Mouse (Mus musculus) urinary bladder, postnatal 14 days (tissue): ENCODE data around the gene Cdh22.
A peak's percentile ranks its signal among the peaks of the same experiment; 100 is the strongest.

ENCODE experiments used
- DNase-seq: peaks from one replicate; pipeline ENCODE4 v3.0.0; 2021; ENCODE audit warnings: low spot score

Gene Cdh22

GRCm38 (mm10) chr2:165207689-165208088, 27.0 kb downstream of the Cdh22 start:
- no peak for DNase-seq

DNA sequence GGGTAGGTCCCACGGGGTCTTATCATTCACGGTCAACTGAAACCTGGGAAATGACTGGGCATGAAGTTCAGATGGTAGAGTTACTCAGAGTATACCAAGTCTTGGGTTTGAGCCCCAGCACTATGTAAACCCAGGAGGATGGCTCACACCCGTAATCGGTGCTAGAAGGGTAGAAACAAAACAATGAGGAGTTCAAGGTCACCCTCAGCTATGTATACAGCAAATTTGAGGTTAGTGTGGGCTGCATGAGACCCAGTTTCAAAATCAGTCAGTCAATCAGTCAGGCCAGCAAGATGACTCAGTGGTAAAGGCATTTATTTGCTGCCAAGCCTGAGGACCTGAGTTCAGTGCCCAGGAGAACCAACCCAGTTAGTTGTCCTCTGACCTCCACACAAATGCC, 27.6 kb downstream of the Cdh22 start:
- no peak for DNase-seq

GRCm38 (mm10) chr2:165205486-165205885, 29.2 kb downstream of the Cdh22 start:
- DNase-seq, result no peak

- DNase-seq, result no peak
Measured at GRCm38 (mm10) chr2:165204931-165205330, 29.7 kb downstream of the Cdh22 start.

GRCm38 (mm10) chr2:165201761-165202751, 32.6 kb downstream of the Cdh22 start:
- no peak for DNase-seq

DNA sequence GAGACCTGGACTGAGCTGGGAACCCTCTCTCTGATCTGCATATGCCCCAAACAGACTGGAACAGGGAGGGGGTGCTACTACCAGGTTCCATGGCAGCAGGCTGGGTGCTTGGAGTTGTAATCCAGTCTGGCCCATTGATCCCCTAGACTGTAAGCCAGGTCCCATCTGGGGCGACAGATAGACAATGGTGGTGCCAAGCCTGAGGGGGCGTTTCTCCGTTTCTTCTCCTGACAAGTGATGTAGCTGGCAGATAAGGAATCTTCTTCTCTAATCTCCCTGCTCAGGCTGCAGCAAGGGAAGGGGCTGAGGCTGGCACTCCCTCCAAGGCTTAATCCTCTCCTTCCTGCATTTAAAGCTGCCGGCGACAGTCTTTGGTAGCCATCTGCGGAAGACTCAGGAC, 37.1 kb downstream of the Cdh22 start:
- no peak for DNase-seq

GRCm38 (mm10) chr2:165195411-165196182, 39.1 kb downstream of the Cdh22 start:
- no peak for DNase-seq

DNA sequence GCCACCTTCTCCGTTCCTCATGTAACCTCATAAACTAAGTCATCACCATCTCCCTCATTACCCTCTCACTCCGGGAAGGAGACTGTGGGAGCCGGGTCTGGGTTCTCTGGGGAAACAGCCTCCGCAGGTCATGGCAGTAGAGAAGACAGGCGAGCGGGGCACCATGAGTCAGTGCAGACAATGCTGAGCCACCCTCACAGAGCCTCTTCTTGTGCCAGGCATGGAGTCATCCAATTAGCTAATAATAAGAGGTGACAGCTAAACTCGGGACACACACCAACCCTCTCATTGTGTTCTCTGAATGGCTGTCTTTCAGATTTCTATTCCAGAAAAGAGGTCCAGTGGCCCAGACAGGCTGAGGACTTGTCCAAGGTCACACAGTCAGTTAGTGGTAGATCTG, 43.2 kb downstream of the Cdh22 start:
- DNase-seq, result no peak

GRCm38 (mm10) chr2:165189546-165189945, 45.1 kb downstream of the Cdh22 start:
- DNase-seq, result no peak

- DNase-seq, result no peak
Measured at GRCm38 (mm10) chr2:165187648-165188380, 46.8 kb downstream of the Cdh22 start.

- no peak for DNase-seq
Measured at GRCm38 (mm10) chr2:165184015-165184633, 50.5 kb downstream of the Cdh22 start.

GRCm38 (mm10) chr2:165182085-165182976, 52.3 kb downstream of the Cdh22 start:
- DNase-seq, result no peak

DNA sequence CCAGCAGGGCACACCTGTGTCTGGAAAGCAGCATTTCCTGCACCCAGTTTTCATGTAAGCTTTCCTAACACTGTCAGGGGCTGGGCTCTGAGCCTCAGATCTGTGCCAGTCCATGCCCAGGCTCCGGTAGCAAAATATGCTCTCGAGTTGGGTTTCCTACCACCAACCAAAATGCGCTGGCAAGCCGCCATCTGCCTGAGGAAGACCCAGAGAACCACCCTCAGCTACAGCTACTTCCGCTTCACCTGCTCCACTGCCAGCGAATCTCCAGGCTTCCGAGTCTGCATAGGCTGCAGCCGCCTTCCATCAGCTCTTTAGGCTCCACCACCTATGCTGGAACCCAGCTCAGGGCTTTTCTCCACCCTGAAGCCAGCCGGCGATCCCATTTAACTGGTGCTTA, 55.4 kb downstream of the Cdh22 start:
- DNase-seq, result no peak

DNA sequence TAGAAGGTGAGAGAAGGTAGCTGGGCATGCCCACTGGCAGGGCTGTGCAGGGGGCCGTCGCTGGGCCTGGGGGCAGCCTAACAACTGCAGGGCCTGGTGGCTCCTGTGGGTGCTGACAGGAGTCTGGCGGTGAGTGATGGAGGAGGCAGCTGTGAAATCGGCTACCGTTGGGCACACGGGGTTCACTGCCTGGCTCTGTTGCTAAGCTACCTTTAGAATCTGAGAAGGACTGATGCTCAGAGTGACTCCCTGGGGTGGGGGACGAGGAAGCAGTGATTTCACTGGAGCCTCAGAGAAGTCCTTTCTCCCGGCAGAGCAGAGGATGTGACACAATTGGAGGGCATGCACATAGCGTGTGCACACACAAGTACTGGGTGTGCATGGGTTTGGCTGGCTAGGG, 57.7 kb downstream of the Cdh22 start:
- no peak for DNase-seq

DNA sequence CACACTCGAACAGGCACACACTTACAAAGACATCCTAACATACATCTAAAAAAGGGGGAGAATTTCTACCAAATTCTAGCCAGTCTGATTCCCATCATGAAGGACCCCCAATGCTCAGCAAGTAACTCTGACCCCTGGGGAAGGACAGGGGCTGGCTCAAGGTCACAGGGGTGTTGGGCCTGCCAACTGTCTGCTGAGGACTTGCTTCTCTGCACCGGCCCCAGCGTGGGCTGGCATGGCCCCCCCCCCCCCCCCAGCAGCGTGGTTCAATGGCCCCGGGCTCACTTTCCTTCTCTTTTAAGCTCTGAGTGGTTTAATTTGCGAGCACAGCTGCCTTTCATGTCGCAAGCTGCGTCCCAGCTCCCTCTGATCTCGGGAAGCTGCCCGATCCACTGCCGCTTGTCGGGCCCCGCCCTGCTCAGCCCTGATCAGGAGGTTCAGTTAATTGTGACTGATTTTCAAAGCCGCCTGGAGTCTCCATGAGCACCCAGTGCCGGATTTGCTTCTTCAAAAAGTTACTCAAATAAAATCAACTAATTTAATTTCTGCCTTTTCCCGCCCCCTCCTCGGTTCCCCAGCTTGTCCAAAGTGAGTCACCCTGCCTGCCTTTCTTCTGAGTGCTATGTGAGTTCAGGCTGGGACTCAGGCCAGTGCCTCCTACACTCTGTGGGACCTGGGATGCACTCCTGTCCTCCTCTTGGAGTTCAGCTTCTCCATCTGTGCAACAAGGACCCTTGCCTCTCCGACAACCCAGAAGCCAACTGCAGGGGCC, 67.8 kb downstream of the Cdh22 start:
- DNase-seq, result no peak

- DNase-seq, result no peak
Measured at GRCm38 (mm10) chr2:165162221-165162620, 72.4 kb downstream of the Cdh22 start.

DNA sequence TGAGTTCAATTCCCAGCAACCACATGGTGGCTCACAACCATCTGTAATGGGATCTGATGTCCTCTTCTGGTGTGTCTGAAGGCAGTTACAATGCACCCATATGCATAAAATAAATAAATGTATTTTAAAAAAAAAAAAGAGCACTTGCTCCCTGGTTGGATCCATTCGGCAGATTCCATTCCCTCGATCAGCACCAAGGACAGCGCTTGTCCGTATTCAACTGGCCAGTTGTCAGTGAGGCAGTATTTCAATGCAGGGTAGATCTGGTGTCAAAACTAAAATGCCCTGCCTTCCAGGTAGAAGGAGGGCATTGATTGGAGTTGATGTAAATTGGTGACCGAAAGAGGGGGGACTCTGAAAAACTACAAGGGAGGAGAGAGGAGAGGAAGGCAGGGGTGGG, 74.2 kb downstream of the Cdh22 start:
- peak; percentile 55 for DNase-seq

DNA sequence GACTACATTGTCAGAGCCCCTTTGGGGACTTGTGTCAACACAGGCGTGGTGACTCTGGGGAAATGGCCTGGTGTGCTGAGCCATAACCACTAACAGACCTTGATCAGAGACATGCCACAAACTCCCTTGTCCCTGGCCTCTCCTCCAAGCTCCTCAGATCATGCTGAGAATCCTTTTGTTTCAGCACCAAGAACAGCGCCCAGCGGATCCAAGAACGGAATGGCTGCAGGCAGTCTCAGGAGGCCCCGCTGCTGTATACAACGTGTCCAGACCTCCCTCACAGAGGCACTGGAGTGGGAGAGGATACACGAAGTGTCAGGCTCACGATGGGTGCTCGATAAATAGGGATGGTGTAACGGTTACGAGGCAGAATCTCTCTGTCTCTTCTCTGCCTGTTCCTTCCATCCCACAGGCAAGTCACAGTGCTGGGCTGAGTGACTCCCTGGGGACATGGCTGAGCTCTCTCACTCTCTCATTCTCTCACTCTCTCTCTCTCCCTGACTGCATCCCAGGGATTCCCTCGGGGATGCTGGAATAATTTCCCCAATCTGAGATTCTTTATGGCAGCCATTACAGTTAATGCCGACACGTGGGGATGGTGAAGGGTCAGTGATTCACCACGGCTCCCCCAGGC, 75.5 kb downstream of the Cdh22 start:
- peak; percentile 65 for DNase-seq

DNA sequence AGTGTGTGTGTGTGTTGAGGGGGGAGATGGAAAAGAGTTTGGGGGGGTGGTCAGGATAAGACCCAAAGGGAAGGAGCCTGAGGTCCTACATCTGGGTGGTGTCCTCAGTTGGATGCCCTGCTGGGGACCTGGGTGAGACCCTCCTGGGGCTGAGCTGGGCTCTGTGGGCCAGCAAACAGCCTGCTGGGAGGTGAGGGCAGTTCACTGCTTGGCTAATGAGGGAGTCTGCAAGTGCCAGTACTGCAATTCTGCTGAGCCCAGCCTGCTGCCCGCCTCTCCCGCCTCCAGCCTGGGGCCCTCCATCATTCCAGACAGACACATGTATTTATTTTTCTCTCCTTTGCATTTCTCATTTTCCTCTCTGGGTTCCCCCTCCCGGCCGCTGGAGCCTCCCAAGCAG, 76.3 kb downstream of the Cdh22 start:
- no peak for DNase-seq

DNA sequence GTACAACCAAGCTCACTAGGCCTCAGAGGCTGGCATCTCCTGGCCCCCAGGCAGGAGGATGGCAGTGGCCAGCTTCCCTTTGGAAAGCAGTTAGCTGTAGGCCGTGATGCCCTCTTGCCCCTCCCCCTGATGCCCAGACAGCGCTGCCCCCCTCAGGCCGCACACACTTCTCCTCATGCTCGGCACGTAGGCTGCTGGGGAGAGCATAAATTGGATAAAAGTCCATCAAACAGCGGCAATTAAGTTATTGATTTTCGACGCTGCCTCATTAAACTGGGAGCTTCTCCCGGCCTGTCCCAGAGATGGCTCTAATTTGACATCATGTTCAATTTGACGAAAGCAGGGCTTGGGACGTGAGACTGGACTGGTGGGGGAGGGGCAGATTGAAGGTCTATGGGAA, 76.8 kb downstream of the Cdh22 start:
- no peak for DNase-seq
